Mouse (Mus musculus) lung, postnatal 0 days (tissue): Measurements from ENCODE around the gene Mrvi1. TPM values are rescaled to one million over a fixed set of nuclear protein-coding genes. Genes with fewer than 3 reads are reported as not detected.
A peak's percentile ranks its signal among the peaks of the same experiment; 100 is the strongest.

Experiments used
- ATAC-seq: fragments of 200-750 bp; cut with Nextera tagmentation; 2 replicates; pipeline ENCODE4 v1.8.0; 2017; ENCODE audit warnings: moderate library complexity
- DNase-seq: peaks from one replicate; pipeline ENCODE4 v3.0.0-alpha.2; 2016; ENCODE audit warnings: low spot score
- H3K27ac ChIP-seq: fragments of 300-500 bp; sonication (generic); 2 replicates; pipeline ENCODE4 v1.5.1; 2014; ENCODE audit warnings: antibody characterized with exemption, mild to moderate bottlenecking, low read length, mixed read lengths
- H3K27me3 ChIP-seq: fragments of 300-500 bp; sonication (generic); replicated peaks from 2 replicates; pipeline ENCODE4 v1.6.1; 2014; ENCODE audit warnings: low read length, mixed read lengths; ENCODE audit not compliant: insufficient read depth
- H3K36me3 ChIP-seq: fragments of 300-500 bp; sonication (generic); 2 replicates; pipeline ENCODE4 v1.6.1; 2014; ENCODE audit warnings: low read length, mixed read lengths; ENCODE audit not compliant: insufficient read depth
- H3K4me1 ChIP-seq: fragments of 300-500 bp; sonication (generic); 2 replicates; pipeline ENCODE4 v1.6.1; 2014; ENCODE audit warnings: antibody characterized with exemption, low read depth, low read length, mixed read lengths; ENCODE audit not compliant: insufficient read depth
- H3K4me2 ChIP-seq: fragments of 300-500 bp; sonication (generic); replicated peaks from 2 replicates; pipeline ENCODE4 v1.6.1; 2014; ENCODE audit warnings: low read depth, mild to moderate bottlenecking, low read length, moderate library complexity, mixed read lengths
- H3K4me3 ChIP-seq: fragments of 300-500 bp; sonication (generic); 2 replicates; pipeline ENCODE4 v1.5.1; 2014; ENCODE audit warnings: low read depth, low read length
- H3K9ac ChIP-seq: fragments of 300-500 bp; sonication (generic); replicated peaks from 2 replicates; pipeline ENCODE4 v1.6.1; 2014; ENCODE audit warnings: low read depth, mild to moderate bottlenecking
- H3K9me3 ChIP-seq: fragments of 300-500 bp; sonication (generic); 2 replicates; pipeline ENCODE4 v1.6.1; 2016; ENCODE audit warnings: low read length, mixed read lengths
- CTCF ChIP-seq: IDR thresholded peaks from 2 replicates; pipeline ENCODE4 v1.5.1; 2016; ENCODE audit warnings: antibody characterized with exemption, mild to moderate bottlenecking
- EP300 ChIP-seq: IDR thresholded peaks from 2 replicates; pipeline ENCODE4 v1.6.1; 2016; ENCODE audit warnings: antibody characterized with exemption, mild to moderate bottlenecking, control low read depth
- WGBS: fragments of 180-500 bp; shearing (Covaris S2); extraction: QIAGEN DNeasy Blood & Tissue Kit; methylation state at CpG from one replicate; pipeline ENCODE4 v1.1.7; 2014; 5-methylcytosine and 5-hydroxymethylcytosine counted together
- polyA plus RNA-seq: library from polyadenylated mRNA; unstranded; fragments of >200 nt; fragmentation: Nextera tagmentation; extraction: Ambion mirVana; gene quantifications from 2 replicates; pipeline ENCODE4 v1.2.1, GENCODE M21; 2015

The Mrvi1 gene
- polyA plus RNA-seq, 1 experiment from 2014 or later: 1.8 TPM

DNA sequence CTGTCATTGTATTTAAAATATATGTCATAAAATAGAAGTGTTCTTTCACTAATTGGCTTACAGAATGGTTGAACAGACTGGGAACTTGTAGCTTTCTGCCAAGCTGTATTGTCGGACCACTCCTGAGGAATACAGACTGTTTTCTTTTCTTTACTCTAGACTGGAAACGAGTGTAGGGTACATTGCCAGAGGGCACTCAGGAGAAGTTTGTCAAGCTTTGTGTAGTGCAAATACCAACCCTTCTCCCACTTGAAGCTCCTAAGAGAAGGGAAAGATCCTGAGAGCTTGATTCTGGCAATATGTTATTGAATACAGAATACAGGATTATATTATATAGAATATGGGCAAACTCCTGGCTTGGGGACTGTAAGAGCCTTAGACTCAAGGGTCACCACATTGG is 48.3 kb downstream of the Mrvi1 start:
- TF ChIP-seq CTCF (no peak), EP300 (peak; percentile 93)
- ATAC-seq (peak; percentile 92), DNase-seq (peak; percentile 79)
- 59% methylated on average over 2 of the region's 2 CpGs for WGBS
- Histone ChIP-seq H3K36me3 (no peaks in the 10 kb centered on the region), H3K27me3 (no peaks in the 10 kb centered on the region), H3K4me3 (no peak overlapping the region), H3K4me1 (no peaks in the 10 kb centered on the region; the same call in 1 of the 2 replicates), H3K9me3 (no peaks in the 10 kb centered on the region), H3K9ac (no peak overlapping the region), H3K4me2 (no peak overlapping the region), H3K27ac (peak overlapping the region; percentile 83)

DNA sequence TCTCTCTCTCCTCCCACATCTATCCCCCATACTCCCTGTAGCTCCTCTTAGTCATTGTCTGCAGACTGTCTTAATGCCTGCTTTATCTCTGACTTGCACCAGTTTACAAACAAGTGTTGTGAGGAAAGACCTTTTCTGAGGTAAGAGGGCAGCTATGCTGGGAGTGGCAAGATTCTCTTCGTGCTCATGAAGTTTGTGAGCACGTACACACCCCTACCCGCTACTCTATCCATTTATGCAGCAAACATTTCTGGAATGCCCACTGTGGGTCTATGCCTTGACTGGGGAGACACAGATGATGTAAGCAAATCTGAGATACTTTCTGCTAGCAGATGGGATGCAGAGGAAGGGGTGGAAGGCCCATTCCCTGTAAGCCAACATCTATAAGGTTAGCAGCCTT is 48.9 kb downstream of the Mrvi1 start:
- DNase-seq (peak; percentile 46), ATAC-seq (peak; percentile 79)
- WGBS: 70% methylated on average over 3 of the region's 3 CpGs
- H3K4me1 ChIP-seq: no peaks in the 10 kb centered on the region; the same call in 1 of the 2 replicates
- no peak overlapping the region for H3K4me3 ChIP-seq
- H3K9ac ChIP-seq: no peak overlapping the region
- H3K4me2 ChIP-seq: no peak overlapping the region
- H3K9me3 ChIP-seq: no peaks in the 10 kb centered on the region
- H3K27me3 ChIP-seq: no peaks in the 10 kb centered on the region
- peak; percentile 96 for TF ChIP-seq EP300
- no peak for TF ChIP-seq CTCF
- H3K27ac ChIP-seq: peak overlapping the region; percentile 83
- H3K36me3 ChIP-seq: no peaks in the 10 kb centered on the region

DNA sequence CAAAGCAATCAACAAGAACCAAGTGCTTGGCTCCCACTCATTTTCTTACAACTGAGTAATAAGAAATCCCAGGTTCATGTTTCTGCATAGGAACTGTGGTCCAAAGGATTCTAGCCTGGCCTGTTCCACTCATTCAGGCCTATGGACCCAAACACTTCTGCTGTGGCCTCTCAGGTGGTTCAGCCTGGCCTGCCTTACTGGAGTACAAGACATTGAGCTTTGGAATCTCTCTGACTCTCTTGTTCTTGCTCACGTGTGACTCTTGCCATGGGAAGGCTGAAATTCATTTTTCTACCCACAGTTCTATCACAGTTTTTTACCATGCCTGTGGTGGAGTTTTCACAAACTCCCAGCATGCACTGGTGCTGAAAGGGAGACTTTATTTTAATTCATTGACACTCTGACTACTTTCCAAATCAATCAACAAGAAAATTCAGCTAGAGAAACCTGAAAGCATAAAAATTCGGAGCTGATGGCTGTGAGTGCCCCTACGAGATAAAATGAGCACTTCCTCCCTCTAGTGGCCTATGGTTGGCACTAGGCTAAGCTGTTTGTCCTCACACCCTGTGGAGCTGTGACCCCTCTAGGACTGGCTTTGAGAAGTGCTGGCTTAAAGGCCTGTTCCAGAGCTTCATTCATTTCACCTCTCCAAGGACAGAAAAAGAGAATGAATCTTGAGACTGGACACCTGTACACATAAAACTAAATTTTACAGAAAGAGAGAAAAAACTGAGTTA is 52.0 kb downstream of the Mrvi1 start:
- Histone ChIP-seq H3K36me3 (no peaks in the 10 kb centered on the region), H3K4me2 (no peak overlapping the region), H3K27me3 (no peaks in the 10 kb centered on the region), H3K9ac (no peak overlapping the region), H3K9me3 (no peaks in the 10 kb centered on the region), H3K4me3 (no peak overlapping the region), H3K4me1 (no peaks in the 10 kb centered on the region), H3K27ac (no peak overlapping the region)
- TF ChIP-seq CTCF (peak; percentile 88), EP300 (no peak)
- DNase-seq (peak; percentile 84), ATAC-seq (peak; percentile 61)
- WGBS: 27% methylated on average over 3 of the region's 3 CpGs

DNA sequence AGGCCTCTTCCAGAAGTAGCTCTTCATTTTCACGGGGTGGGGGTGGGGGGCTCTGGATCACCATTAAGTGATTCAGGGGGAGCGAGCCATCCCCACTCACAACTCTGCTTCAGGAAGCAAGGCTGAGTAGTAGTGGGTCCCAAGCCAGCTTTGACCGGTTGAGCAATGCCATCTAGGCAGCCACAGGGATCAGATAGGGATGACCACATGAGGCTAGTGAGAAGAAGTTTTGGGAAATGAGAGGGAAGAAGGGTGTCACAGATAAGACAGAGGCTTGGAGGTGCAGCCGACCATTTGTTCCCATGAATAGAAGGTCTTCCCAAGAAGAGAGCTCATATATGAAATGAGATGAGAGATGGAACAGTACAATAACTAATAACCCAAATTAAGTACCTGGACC is 55.7 kb downstream of the Mrvi1 start:
- 79% methylated on average over 4 of the region's 4 CpGs for WGBS
- H3K4me2 ChIP-seq: no peak overlapping the region
- no peaks in the 10 kb centered on the region for H3K4me1 ChIP-seq
- no peaks in the 10 kb centered on the region for H3K9me3 ChIP-seq
- no peaks in the 10 kb centered on the region for H3K36me3 ChIP-seq
- H3K27me3 ChIP-seq: no peaks in the 10 kb centered on the region
- TF ChIP-seq EP300 (no peak), CTCF (no peak)
- no peak overlapping the region for H3K27ac ChIP-seq
- no peak for DNase-seq
- H3K9ac ChIP-seq: no peak overlapping the region
- no peak for ATAC-seq
- no peak overlapping the region for H3K4me3 ChIP-seq

DNA sequence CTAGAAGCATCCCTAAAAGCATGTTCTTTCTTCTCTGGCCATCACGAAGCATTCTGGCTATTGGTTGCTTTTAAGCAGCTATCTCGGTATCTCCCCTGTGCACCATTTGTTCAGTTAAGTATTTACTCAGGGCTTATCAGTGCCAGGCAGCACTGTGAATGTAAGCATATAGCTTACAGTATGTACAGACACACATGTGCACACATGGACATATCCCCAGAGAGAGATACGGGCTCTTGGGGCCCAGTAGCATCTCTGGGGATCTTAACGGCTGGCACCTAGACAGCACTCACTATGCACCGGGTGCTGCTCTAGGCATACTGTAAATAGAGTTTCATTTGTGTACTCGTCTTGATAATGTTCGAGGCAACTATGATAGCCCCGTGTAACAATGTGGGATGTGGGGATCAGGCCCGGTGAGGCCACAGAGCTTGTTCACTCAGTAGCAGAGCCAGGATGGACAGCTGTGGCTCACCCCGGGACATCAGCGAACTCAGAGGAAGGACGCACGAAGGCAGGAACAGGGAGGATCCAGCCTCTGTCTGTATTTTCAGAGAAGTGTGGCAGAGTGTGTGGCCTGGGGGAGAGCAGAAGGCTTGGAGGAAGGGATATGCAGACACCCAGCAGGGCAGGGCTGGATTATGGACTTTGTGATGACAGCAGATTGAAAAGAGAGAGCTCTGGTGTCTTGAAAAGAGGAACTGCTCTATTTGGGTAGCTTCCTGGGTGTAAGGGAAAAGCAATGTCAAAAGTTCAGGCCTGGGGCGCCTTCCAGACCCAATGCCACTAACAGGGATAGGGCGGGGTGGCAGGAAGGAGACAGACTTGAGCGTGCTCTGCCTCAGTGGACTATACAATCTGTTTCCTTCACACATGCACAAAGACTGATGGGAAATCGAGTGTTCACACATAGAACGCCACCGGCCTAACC is 61.7 kb downstream of the Mrvi1 start:
- DNase-seq (peak; percentile 75), ATAC-seq (peak; percentile 76)
- H3K27me3 ChIP-seq: no peaks in the 10 kb centered on the region
- H3K4me3 ChIP-seq: no peak overlapping the region
- no peak overlapping the region for H3K9ac ChIP-seq
- H3K27ac ChIP-seq: peak overlapping the region; percentile 47; the same call in 1 of the 2 replicates
- no peak overlapping the region for H3K4me2 ChIP-seq
- no peaks in the 10 kb centered on the region for H3K36me3 ChIP-seq
- H3K9me3 ChIP-seq: no peaks in the 10 kb centered on the region
- TF ChIP-seq EP300 (peak; percentile 59; the same call in 1 of the 2 replicates), CTCF (no peak)
- peaks cover 4% of the 10 kb centered on the region; the same call in 1 of the 2 replicates for H3K4me1 ChIP-seq
- 52% methylated on average over 19 of the region's 19 CpGs for WGBS

DNA sequence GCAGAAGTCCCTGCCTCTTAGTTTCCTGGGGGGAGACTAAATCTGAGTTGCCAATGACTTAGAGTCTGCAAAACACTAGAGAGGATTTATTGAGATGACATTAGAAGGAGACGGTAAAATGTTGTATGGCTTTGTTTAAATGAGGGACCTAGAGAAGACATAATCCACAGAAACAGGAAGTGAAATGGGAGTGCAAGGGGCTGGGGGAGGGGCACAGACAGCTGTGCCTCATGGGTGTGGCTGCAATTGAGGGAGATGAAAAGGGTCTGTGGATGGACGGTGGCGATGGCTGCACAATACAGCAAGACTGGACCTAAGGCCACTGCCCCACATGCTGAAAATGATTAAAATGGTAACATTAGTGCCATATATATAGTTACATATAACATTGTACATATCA is 62.5 kb downstream of the Mrvi1 start:
- Histone ChIP-seq H3K27ac (peak overlapping the region; percentile 14; the same call in 1 of the 2 replicates), H3K36me3 (no peaks in the 10 kb centered on the region), H3K4me3 (no peak overlapping the region), H3K9ac (no peak overlapping the region), H3K27me3 (no peaks in the 10 kb centered on the region), H3K9me3 (no peaks in the 10 kb centered on the region), H3K4me2 (no peak overlapping the region), H3K4me1 (peaks cover 4% of the 10 kb centered on the region; the same call in 1 of the 2 replicates)
- no peak for TF ChIP-seq CTCF
- TF ChIP-seq EP300: no peak
- 40% methylated on average over 3 of the region's 3 CpGs for WGBS
- no peak for DNase-seq
- no peak for ATAC-seq
